Mouse (Mus musculus) thymus, postnatal 10 days (tissue): ENCODE results near the gene Gpm6b.

Experiments used
- DNase-seq, 2 experiments: peaks; one replicate each; pipeline ENCODE4 v3.0.0; 2021; ENCODE audit warnings: low spot score in 2 of 2

The Gpm6b gene

GRCm38 (mm10) chrX:166238831-166239460 lies at the start of gene Gpm6b:
TSS of gene Gpm6b (plus strand) at chrX:166238911.
- no peak for DNase-seq

GRCm38 (mm10) chrX:166196327-166196726 lies 42.4 kb upstream of the Gpm6b start:
- DNase-seq, result no peak

GRCm38 (mm10) chrX:166198266-166198665 lies 40.4 kb upstream of the Gpm6b start:
- no peak for DNase-seq

- no peak for DNase-seq
Measured at GRCm38 (mm10) chrX:166199812-166200211, 38.9 kb upstream of the Gpm6b start.

DNA sequence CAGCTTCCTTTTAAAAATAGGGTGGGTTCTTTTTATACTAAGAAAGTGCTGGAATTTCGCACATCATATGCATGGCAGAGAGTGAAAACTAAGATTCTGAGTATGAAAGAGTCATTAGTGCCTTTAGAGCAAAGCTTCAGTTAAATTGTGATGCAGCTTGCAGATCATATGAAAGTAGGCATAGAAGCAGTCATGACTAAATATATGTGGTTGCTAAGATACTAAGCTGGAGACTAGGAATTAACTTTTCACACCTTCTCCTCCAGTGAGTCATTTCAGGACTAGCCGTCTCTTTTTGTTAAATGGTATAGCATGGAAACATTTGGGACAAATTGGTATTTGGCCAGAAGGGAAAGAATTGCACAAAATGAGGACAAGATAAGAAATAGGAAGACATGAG lies 24.1 kb upstream of the Gpm6b start:
- DNase-seq, result no peak

DNA sequence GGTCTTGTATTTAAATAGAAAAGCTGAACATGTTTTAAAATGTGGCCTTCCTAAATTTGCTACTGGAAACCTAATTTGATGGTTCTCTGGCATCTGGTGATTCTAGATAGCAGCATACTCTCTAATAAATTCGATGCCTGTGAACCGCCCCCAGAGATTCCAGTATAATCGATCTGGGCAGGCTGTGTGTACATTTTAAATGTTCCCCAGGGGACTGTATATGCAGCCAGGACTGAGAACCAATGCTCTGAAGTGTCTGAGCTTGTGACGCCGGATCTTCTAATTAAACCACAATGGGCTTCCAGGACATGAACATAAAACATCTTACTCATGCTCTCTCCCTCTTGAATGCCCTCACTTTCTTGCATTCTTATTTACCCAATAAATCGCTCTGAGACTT lies 22.5 kb upstream of the Gpm6b start:
- no peak for DNase-seq

- no peak for DNase-seq
Measured at GRCm38 (mm10) chrX:166216720-166217119, 22.0 kb upstream of the Gpm6b start.

GRCm38 (mm10) chrX:166219331-166219730 lies 19.4 kb upstream of the Gpm6b start:
- DNase-seq, result no peak

- DNase-seq, result no peak
Measured at GRCm38 (mm10) chrX:166226856-166227255, 11.9 kb upstream of the Gpm6b start.

DNA sequence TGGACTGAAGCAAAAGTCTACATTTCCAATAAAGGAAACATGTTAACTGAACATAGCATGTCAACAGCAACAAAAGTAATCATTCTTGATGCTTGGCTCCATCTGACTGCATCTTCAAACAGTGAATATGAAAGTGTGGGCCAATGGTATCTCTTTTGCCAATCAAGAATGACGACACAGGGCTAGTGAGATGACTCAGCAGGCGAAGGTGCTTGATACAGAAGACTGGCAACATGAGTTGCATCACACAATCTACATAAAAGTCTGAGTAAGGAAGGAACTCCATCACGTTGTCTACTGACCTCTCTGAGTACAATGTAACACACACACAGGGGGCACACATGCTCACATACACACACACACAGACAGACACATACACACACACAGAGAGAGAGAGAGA lies 9.0 kb upstream of the Gpm6b start:
- DNase-seq, result no peak

GRCm38 (mm10) chrX:166230515-166231267 lies 8.0 kb upstream of the Gpm6b start:
- DNase-seq, result no peak

DNA sequence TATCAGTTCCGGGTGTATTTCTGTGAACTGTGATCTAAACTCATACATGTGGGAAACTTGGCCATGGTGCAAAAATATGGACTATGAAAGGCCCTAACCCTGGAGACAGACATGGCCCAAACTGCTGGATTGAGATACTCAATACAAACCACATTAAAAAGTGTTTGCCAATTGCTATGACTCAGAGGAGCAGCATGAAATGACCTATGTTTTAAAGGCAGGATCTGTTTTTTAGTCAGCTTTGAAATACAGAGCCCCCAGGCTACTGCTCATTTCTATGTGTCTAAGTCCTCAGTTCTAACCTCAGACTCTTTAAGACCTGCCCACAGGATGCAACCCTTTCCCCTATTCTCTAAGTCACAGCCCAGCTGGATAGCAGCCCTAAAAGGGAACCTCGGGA lies 2.6 kb upstream of the Gpm6b start:
- no peak for DNase-seq

- no peak for DNase-seq
Measured at GRCm38 (mm10) chrX:166239520-166239919, 809 bp downstream of the Gpm6b start.

- DNase-seq, result no peak
Measured at GRCm38 (mm10) chrX:166240751-166241150, 2.0 kb downstream of the Gpm6b start.

- no peak for DNase-seq
Measured at GRCm38 (mm10) chrX:166243261-166243885, 4.7 kb downstream of the Gpm6b start.

GRCm38 (mm10) chrX:166271489-166271888 lies 32.8 kb downstream of the Gpm6b start:
- no peak for DNase-seq

DNA sequence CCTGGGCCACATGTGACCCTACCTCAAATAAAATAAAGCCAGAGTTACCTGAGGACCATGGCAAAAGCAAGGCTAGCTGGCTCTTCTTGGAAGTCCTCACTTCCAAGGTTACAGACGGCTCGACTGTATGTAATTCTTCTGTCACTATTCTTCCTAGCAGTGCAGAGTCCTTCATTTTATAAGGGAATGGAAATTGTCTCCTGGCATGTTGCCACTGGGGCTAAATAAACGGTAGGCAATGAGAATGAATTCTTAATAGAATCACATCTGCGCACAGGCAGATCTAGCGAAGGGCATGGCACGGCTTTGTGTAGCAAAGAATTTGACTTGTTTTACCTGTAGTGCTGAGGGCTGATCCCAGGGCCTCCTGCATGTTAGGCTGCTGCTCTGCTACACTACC lies 33.9 kb downstream of the Gpm6b start:
- no peak for DNase-seq

GRCm38 (mm10) chrX:166279861-166280260 lies 41.1 kb downstream of the Gpm6b start:
- DNase-seq, result no peak

GRCm38 (mm10) chrX:166286760-166287483 lies 48.2 kb downstream of the Gpm6b start:
- no peak for DNase-seq

DNA sequence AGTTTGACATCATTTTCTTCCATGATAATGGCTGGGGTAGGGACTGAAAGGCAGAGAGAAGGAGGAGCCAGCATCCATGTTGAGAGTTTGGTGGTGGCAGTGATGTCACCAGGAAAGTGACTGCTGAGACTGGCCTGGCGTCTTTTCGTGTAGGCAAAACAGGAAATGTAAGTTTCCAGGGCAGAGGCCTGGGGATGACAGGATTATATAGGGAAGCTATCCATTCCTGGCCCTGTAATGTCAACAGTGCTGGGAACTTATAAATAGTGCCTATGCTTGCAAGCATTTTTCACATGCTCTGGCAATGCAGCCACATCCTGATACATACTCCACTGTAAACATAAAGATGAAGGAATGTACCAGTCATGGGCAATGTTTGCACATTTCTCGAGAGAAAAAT lies 52.6 kb downstream of the Gpm6b start:
- DNase-seq, result no peak

DNA sequence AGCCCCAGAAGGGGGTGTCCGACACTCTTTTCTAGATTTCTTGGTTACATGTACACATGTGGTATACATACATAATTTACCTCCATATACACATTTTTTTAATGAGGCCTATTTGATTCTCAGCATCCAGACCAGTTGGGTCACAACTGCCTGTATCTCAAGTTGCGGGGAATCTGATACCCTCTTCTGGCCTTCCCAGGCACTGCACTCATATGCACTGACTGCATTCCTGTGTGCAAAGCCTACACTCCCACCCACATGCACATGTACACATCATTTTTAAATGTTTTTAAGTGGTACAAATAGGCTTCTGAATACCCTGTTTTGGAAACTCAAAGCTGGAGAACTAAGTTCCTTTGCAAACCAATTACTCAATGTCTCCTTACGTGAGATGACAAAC lies 54.8 kb downstream of the Gpm6b start:
- DNase-seq, result no peak

DNA sequence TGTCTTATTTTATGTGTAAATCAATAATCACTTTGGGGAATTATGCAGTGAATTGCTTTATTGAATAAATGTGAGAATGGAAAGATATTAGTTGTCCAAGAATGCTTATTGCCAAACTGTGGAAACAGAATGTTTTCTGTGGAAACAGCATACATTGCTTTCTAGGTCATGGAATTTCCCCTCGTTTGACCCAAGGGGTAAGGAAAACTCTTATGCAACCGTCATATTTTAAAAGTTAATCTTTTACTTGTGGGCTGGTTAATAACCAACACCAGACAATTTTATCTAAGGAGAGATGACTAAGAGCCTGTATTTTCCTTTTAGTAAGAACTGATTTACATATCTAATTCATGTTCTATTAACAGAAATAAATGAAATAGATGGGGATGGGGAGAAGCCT lies 64.1 kb downstream of the Gpm6b start:
- DNase-seq, result no peak
